ENCODE assay signal across 19 mouse cellular contexts in genomic region chr9:46739341-46739740, GRCm38 (mm10).
A peak's percentile ranks its signal among the peaks of the same experiment; 100 is the strongest.
DNase-seq lines count a peak whose midpoint lies in the region; ATAC-seq lines count a peak whose summit lies in the region.
"Had no signal": no experiment of that assay in that cellular context is flagged by ENCODE, and none has a peak within 500 bp of the region (broad histone marks: within the 10 kb centered on the region; RNA-seq: fewer than 3 reads in every experiment).

No protein-coding gene starts in this region.

- ATAC-seq in heart, embryonic 11.5 days (replicated peaks; ENCODE audit: insufficient number of reproducible peaks, low FRiP score, low TSS enrichment): no peak
- ATAC-seq: intestine, embryonic 15.5 days had no signal

- H3K4me2 ChIP-seq in heart, embryonic 11.5 days: no peak overlapping the region
- H3K4me2 ChIP-seq: embryonic facial prominence, embryonic 12.5 days; forebrain, embryonic 15.5 days; heart, embryonic 13.5 days; hindbrain, embryonic 14.5 days; intestine, embryonic 15.5 days had no signal

- H3K4me3 ChIP-seq in heart, embryonic 11.5 days (ENCODE audit: low read depth, low read length): no peak overlapping the region
- H3K4me3 ChIP-seq: embryonic facial prominence, embryonic 12.5 days; forebrain, embryonic 15.5 days; heart, adult 2 months; heart, embryonic 13.5 days; hindbrain, embryonic 10.5 days; intestine, embryonic 15.5 days had no signal

- H3K27me3 ChIP-seq in heart, embryonic 11.5 days (ENCODE audit: control insufficient read depth, insufficient read depth, low read length): no peaks in the 10 kb centered on the region; the same call in 1 of the 2 replicates
- H3K27me3 ChIP-seq: forebrain, embryonic 15.5 days had no signal

- no peaks in the 10 kb centered on the region for H3K36me3 ChIP-seq in heart, embryonic 11.5 days (ENCODE audit: control insufficient read depth, insufficient read depth, low read length)
- H3K36me3 ChIP-seq: embryonic facial prominence, embryonic 12.5 days; forebrain, embryonic 15.5 days; heart, embryonic 13.5 days; hindbrain, embryonic 10.5 days; intestine, embryonic 15.5 days had no signal

- H3K27ac ChIP-seq in heart, embryonic 11.5 days (ENCODE audit: low read depth, low read length): no peak overlapping the region
- H3K27ac ChIP-seq: embryonic facial prominence, embryonic 12.5 days; forebrain, embryonic 15.5 days; heart, adult 2 months; heart, embryonic 13.5 days; hindbrain, embryonic 10.5 days; hindbrain, embryonic 14.5 days; intestine, embryonic 15.5 days had no signal

- DNase-seq in cerebellum, postnatal 10 days: peak; percentile 25 to 45
- no peak for DNase-seq in cerebellum, adult 11-12 months
- DNase-seq in heart, postnatal 4 days: peak; percentile 11
- DNase-seq in adrenal gland, adult 8-10 months: peak; percentile 32
- peak; percentile 53 to 63 for DNase-seq in adrenal gland, postnatal 36 days
- no peak for DNase-seq in left cerebral cortex, adult 18-20 months (ENCODE audit: low spot score in 2 of 2)
- DNase-seq: cerebellum, adult 11 months; cerebellum, adult 9-10 months; embryo, embryonic 11 days; gastrocnemius, postnatal 36 days; heart, adult 2 months; kidney, adult 18-20 months had no signal

- H3K9ac ChIP-seq in heart, embryonic 11.5 days (ENCODE audit: low read depth, low read length): no peak overlapping the region
- H3K9ac ChIP-seq: embryonic facial prominence, embryonic 12.5 days; forebrain, embryonic 15.5 days; heart, embryonic 13.5 days; hindbrain, embryonic 14.5 days; intestine, embryonic 15.5 days had no signal

- WGBS in heart, embryonic 11.5 days (ENCODE audit: insufficient replicate concordance): 47% methylated on average over 3 of the region's 3 CpGs

- peaks cover 3% of the 10 kb centered on the region; the same call in 1 of the 2 replicates for H3K4me1 ChIP-seq in heart, embryonic 11.5 days (ENCODE audit: control insufficient read depth, insufficient read depth, low read length)
- H3K4me1 ChIP-seq: embryonic facial prominence, embryonic 12.5 days; intestine, embryonic 15.5 days had no signal

- no peaks in the 10 kb centered on the region for H3K9me3 ChIP-seq in heart, embryonic 11.5 days (replicated peaks; ENCODE audit: control insufficient read depth, low read length)
- H3K9me3 ChIP-seq: embryonic facial prominence, embryonic 12.5 days; forebrain, embryonic 15.5 days; heart, embryonic 13.5 days; hindbrain, embryonic 10.5 days; intestine, embryonic 15.5 days had no signal

Comparison
In these comparisons a context has a peak if more than half of its experiments do, and no peak if none do; other contexts are left out.
1. DNase-seq: peak in cerebellum, postnatal 10 days (2 of 2), heart, postnatal 4 days (single experiment), adrenal gland, adult 8-10 months (single experiment) and adrenal gland, postnatal 36 days (2 of 2); none in cerebellum, adult 11-12 months (single experiment) and left cerebral cortex, adult 18-20 months (0 of 2).